Mouse (Mus musculus): ENCODE results near the gene Tmsb4x.

- TF ChIP-seq CTCF (conservative IDR thresholded peaks at IDR 0.05; ENCODE audit: low read length) (no peak), NANOG (IDR thresholded peaks at IDR 0.05; ENCODE audit: borderline replicate concordance, low read length) (no peak), POU5F1 (IDR thresholded peaks at IDR 0.05; ENCODE audit: borderline replicate concordance, low read length) (no peak)
Observed at GRCm38 (mm10) chrX:167231150-167231549, 22.0 kb upstream of the Tmsb4x start.
